Mouse (Mus musculus) 416B (cell line): ENCODE measurements around the gene Cxcl5.

Source experiments
- DNase-seq: peaks from one replicate; pipeline ENCODE4 v3.0.0; 2011; ENCODE audit warnings: low read depth

Gene Cxcl5

DNA sequence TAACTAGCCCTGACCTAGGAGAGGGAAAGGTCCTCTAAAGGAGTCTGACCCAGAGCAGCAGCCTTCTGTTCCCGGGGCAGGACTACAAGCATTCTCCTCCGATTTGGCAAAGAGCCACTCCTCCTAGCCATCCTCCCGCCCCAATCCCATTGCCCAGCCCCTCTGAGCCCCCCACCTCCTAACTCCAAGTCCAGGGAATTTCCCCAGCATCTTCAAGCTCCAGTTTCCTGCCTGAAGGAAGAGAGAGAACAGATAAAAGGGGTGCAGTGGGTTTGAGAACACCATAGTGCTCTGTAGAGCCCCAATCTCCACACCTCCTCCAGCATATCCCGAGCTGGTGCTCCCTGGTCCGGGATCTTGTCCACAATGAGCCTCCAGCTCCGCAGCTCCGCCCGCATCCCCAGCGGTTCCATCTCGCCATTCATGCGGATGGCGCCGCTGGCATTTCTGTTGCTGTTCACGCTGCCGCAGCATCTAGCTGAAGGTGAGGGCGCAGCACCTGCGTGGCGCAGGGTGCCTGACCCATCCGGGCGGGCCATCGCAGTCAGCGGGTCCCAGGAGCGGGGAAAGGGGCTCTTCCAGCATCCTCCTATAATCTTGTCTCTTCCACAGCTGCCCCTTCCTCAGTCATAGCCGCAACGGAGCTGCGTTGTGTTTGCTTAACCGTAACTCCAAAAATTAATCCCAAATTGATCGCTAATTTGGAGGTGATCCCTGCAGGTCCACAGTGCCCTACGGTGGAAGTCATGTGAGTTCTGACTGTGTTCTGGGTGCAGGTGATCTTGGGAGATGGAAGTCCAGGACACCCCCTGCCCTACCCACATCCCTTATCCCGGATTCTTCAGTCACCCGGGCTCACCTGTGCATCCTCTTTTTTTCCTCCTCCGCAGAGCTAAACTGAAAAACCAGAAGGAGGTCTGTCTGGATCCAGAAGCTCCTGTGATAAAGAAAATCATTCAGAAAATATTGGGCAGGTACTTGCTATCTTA, at the start of gene Cxcl5:
Cxcl5 (plus strand) TSS at position 284 of the 989 bp plus-strand sequence.
- DNase-seq, result no peak

DNA sequence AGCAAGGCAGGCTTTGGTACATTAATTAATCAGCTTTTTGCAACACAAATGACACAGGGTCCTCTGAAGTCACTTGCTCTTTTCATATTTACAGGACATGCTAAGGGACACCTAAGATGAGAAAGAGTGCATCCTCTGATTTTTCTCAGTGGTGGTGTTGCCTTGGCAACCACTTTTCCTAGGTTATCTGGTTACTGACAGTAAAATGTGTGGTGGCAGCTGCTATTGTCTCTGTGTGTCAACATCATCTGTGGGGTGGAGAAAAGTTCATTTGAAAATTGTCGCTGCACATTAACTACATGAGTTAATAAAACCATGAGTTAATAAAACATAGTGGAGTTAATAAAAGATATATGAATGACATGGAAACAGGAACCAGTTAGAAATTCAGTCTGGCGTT, 47.8 kb upstream of the Cxcl5 start:
- no peak for DNase-seq

DNA sequence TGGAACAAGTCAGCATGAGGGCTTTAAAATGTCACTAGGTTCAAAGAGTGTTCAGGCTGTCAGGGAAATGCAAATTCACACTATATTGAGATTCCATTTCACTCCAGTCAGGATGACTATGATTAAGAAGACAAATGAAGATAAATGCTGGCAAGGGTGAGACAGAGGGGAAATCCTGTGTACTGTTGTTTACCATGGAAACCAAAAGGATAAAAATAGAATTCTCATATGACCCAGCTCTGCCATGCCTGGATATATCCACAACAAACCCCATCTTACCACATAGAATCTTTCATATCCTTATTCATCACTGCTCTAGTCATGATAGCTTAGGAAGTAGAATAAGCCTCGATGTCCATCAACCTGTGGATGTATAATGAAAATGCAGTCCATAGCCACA, 41.2 kb upstream of the Cxcl5 start:
- DNase-seq, result no peak

DNA sequence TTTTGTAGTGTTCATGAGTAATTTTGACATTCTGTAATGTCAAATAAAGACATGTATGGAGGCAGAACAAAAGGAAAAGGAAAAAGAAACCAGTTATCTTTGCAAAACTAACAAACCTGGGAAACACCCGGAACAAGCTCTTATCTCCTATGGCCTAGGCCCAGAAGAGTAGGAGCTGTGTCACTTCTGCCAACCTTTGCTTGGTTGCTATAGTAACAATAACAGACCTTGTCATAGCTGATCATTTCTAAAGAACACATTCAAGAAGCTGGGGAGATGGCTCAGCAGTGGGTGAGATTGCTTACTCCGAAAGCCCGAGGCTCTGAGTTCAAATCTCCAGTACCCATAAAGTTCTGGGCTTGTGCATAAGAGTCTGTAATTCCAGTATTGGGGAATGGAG, 36.5 kb upstream of the Cxcl5 start:
- DNase-seq, result no peak

DNA sequence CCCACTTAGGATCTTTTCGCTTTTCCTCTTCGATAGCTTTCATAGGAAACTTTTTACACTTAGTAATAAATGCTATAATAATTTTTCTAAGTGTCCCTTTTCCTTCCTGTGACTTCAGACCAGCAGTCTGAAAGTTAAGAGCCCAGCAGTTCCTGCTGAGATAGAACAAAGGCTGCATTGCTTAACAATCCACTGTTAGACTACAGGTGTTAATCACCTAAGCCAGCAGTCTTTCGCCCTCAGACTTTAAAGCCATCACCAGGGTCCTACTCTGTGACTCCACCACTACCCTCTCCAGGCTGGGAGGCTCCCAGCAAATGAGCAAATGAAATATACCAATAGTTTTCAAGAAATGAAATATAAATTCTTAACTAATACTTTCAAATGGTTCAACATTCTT, 30.9 kb upstream of the Cxcl5 start:
- no peak for DNase-seq

DNA sequence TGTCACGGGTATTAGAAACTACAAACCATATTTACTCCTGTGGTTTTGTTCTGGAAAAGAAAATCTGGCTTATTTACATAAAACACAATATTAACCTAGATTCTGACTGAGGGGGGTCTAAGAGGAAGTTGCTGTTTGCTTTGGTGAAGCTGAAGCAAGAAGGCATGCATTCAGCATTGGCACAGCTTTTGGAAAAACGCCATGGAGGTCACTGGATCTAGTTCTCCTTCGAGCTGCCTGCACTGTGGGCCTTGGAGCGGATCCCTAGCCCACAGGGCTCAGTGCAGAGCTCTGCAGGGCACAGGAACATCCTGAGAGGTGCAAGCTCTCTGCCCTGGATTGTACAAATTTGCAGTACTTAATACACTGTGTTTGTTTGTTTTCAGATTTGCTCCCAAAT, 27.7 kb upstream of the Cxcl5 start:
- DNase-seq, result no peak

DNA sequence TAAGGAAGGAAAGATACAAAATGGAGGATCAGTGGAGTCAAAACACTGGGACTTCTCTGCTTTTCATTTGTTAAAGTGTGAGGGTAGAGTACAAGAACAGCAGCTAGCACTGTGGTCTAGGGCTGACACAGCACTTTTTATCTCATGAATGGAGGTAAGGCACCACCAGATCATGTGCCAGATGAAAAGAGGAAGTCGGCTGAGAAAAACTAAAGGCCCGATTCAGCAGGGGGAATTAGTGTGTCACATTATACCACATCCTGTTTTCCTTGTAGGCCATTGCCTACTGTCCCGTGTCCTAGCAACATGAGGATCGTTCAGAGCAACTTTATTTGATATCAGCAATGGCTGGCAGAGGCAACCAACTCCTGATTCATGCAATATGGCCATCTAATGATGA, 17.1 kb upstream of the Cxcl5 start:
- peak; percentile 99 for DNase-seq

DNA sequence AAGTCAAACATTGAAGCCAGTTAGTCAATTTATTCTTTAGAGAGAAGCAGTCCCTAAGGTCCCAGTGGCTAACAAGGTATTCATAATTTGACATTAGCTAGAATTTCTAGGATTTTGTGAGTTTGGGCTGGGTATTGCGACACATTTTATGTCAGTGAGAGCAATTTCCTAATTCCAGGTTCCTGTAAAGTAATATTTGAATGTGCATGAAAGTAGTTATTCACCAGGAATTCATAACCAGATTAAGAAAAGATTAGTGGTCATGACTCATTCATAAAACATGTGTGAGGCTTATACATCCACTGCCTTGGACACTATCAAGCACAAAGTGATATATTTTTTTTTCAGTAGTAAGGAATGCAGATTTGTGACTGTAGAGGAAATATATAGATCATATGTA, 5.2 kb upstream of the Cxcl5 start:
- peak; percentile 77 for DNase-seq

DNA sequence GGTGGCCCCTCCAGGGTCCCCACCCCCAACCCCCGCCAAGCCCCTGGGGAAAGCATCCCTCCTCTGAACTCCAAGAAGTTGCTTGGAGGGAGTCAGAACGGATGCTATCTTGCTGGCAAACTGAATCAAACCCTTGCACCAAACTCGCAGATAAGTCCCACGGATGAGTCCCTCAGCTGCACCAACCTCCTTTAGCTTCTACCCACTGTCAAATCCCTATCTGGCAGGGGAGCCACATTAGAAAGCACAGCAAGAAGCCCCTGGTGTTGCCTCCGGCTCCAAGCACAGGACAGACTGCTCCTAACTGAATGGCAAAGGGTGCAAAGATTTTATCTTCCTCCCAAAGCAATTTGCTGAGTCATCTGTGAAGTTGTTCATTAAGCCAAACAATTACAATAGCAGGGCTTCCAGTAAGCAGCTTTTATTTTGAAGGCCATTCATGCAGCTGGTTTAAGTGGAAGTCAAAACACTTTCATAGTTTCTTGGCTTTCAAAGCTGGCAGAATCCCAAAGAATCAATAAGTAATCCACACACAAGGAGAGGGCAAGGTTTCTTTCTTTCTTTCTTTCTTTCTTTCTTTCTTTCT, 1.0 kb upstream of the Cxcl5 start:
- peak; percentile 67 for DNase-seq

DNA sequence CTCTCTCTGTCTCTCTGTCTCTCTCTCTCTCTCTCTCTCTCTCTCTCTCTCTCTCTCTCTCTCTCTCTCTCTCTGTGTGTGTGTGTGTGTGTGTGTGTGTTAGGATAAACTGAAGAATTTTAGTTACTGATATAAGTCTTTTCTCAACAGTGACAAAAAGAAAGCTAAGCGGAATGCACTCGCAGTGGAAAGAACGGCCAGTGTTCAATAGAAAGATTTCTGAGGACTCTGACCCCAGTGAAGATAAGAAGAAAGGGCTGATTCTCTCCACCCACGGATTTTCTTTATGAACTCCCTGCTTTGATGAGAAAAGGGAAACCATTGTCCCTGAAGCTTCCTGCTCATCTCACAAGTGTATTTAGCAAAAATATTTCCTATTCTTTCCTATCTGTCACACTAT, 1.1 kb downstream of the Cxcl5 start:
- no peak for DNase-seq

DNA sequence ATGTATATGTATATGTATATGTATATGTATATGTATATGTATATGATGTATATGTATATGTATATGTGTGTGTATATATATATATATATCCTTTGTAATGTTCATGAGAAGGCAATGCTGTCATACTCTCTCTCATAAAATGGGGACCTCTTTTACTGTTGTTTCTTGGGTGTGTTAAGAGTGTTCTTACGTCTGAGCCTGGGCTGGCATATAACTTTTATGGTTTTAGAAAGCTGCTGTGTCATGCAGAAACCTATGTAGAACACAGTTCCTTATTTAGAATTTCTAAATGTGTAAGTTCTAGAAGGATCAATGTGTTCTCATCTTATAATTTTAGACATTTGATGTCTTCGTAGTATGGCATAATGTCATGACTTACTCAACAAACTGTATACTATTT, 1.7 kb downstream of the Cxcl5 start:
- no peak for DNase-seq

DNA sequence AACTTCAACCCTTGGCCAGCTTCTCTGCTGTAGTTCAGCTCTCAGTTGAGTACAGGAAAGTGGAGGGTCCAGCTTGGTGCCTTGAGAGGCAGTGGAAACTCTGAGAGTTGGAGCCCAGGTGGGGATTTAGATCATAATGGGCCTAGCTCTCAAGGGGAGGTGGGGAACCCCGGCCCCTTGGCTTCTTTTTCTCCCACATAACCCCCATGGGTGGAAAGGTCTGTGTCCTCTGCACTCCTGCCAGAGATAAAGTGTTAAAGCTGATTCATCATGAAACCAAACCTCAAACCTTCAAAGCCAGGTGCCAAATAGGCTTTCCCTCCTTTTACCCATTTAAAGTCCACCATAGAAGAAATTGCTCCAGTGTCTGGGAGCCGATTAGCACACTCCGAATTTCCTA, 2.7 kb downstream of the Cxcl5 start:
- no peak for DNase-seq

DNA sequence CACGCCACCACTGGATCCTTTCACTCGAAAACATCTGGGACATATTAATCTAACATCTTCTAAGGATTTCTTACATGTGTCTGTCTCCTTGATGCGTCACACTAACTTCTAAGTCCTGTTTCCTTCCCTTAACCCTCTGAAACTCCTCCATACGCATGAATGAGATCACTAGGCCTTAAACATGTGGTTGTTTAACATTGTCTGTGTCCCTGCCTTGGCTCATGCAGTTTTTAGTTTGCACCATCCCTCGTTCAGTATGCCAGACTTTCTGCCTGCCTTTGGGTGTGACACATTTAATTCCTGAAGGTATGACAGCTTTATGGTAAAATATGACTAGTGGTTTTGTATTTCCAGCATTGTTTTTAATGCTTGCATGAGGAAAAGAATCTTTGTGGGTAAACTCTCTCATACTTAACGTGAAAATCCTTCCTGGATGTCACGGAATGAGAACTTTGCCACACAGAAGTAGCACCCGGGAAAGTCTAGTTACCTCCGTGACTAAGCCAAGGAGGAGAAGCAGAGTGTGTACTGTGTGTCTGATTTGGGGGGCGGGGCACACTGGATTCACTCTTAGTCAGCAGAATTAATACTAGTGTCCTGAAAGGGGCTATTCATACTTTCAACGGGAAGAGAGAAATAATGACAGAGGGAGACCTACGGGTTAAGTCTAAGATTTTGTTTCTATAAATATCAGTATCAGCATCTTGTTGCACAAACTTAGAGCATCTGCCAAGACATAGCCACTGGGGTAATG, 4.9 kb downstream of the Cxcl5 start:
- no peak for DNase-seq

DNA sequence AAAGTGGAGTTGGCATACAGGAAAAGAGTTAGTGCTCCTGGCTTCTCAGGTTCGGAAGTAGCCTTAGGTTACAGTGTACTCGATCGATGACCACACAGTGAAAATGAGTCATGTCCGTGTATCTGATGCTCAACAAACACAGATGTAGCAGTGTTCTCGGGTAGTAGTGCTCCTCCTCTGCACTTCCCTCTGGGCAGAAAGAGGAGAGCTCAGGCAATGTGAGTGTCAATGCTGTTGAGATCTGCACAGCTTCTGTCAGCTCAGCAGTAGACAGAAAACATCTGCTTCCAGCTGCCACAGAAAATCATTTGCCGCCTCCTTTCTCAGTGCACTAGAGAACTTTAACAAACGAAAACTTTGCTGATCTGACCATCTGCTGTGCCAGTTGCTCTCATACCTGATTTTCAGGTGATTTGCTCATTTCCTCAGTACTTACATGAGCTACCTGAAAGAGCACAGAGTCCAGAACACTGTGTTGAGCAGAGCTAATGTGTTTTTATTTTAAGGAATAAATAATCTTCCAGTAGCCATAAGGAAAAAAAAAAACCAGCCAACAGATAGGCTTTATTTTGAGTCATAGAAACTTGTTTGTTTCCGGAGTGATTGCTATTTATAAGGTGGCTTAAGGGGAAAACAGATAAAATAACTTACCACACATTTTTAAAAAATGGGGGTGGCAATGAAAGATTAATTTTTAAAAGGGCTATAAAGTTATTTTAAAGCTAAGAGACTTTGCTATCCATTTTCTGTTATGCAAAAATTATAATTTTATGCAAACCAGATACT, 6.9 kb downstream of the Cxcl5 start:
- DNase-seq, result peak; percentile 83

DNA sequence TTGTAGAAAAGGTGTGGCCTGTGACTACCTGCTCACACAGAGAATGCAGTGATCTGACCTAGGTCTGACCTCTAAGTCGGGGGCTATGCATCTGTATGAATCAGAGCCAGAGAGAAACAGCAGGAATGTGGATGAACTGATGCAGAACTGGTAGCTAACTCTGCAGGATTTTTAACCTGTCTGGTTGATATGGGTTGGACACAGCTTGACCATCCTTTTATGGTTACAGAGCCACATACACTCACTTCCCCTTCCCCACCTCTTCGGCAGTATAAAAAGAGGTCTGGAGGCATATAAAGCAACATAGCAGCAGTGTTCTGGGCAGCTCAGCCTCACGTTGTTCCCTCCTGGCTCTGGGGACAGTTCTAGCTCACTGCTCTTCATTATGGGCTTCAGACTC, 9.1 kb downstream of the Cxcl5 start, which contains the start of gene Ppbp:
Ppbp (plus strand) TSS at position 301 of the 400 bp plus-strand sequence.
- DNase-seq, result no peak

DNA sequence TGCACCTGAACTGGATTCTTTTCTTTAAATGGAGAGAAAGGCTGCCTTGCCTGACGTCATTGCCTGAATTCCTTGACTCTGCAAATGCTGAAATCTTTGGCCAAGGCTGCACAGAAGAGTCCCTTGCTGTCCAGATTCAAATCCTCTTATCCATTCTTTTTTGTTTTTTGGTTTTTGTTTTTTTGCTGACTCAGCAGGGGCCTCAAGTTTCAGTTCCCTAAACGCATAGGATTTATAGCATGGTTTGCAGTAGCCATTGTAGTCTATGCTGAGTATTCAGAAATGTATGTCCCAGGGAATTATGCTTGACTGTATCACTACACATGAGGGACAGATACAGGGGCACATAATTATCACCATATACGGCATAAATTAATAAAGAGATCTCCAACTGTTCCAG, 12.2 kb downstream of the Cxcl5 start:
- DNase-seq, result peak; percentile 51

DNA sequence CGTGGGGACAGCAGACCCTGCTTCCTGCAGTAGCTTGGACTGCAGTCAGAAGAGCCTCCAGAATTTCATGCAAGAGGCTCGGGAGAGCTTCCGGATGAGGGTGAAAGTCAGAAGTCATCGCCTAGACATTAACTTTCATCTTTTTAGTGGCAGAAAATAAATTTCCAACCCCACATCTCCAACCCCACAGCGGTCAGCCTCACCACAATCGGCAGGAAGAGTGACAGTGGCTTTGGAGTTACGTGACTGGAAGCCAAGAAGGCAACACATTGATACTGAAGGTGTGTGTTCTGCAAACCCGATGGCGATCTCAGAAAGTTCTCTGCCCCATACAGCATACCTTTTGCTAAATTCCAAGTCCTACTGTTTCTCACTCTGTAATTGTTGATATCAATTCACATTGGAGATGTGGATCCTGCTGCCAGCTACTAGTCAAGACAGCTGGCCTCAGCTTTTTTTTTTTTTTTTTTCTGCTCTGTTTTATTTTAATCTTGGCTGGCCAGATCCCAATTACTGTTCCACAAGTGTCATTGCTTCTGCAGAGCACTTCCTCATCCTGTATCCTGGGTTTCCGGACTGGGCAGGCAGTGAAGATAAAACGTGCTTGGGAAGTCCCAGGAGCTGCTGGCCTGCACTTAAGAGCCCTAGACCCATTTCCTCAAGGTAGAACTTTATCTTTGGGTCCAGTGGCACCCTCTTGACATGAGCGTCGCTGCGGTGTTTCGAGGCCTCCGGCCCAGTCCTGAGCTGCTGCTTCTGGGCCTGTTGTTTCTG, 12.9 kb downstream of the Cxcl5 start, which contains the start of gene Pf4:
Pf4 (plus strand) TSS at position 556 of the 774 bp plus-strand sequence.
- DNase-seq, result peak; percentile 94

DNA sequence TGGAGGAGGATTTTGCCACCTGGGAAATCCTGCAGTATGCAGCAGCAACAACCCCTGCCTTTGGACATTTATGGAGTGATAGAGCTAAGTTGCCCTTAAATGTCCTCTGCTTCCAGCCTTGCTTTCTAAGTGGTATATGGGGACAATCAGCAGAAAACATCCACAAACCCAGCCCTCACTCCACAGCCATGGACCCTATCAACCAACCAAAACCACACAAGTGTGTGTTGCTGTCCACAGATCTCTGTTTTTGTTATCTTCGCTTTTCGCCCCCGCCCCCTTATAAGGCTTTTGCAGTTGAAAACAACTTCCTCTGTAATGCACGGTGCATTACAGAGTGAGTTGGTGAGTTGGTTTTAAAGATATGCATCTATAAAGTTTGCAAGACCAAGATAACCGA, 16.4 kb downstream of the Cxcl5 start:
- peak; percentile 92 for DNase-seq

DNA sequence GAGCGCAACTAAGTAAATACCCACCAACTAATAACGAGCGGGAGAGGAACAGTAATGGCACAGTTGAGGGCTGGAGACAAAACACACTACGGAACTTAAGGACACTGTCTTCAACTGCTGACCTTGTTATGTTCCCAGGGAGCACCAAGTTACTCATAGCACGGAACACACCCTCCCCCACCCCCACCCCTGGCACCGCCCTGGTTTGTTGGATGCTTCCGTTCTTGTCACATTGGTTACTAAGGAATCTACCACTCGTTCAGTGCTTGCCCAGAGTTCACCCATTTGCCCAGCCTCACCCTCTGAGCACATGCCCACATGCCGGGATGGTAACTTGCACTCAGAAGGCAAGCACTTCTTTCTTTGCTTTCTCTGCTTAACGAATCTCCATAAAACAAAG, 18.5 kb downstream of the Cxcl5 start:
- no peak for DNase-seq

DNA sequence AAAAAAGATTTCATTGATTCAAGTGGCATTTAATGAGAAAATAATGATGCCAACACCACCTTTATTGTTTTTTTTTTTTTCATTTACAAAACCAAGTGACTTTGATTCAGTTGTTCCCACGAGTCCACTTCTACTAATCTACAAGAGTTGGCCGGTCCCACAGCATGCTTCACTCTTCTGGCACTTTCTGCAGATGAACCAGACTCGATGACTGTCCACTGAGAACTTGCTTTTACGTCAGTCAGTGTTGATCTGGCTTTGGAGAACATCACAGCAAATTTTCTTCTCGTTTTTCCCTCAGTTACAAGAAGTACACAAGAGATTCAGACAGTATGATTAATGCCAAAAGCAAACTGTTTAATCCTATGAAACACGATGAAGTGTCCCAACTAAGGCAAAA, 19.7 kb downstream of the Cxcl5 start:
- no peak for DNase-seq

DNA sequence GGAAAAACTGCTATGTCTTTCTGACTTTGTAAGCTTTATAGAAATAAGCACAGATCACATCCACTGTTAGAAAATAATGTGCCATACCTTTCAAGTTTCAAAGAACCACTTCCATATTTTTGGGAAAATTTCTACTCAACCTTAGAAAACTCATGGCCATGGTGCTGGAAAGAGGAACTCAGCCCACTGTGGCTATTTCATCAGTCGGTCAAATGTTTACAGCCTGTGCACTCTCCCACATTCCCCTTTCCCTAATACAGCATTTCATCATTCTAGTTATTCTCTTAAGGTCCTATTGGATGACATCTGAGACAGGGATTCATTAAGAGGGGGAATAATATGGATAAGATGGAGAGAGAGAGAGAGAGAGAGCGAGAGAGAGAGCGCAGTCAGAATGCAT, 24.5 kb downstream of the Cxcl5 start:
- DNase-seq, result no peak
